Mouse (Mus musculus): ENCODE measurements around the gene 4933402N03Rik. TPM values are rescaled to one million over a fixed set of nuclear protein-coding genes. Genes with fewer than 3 reads are reported as not detected.

4933402N03Rik gene
- total RNA-seq (2021), result not detected
- long read RNA-seq, experiment 1, result 0 reads
- long read RNA-seq, experiment 2, result 0 reads

DNA sequence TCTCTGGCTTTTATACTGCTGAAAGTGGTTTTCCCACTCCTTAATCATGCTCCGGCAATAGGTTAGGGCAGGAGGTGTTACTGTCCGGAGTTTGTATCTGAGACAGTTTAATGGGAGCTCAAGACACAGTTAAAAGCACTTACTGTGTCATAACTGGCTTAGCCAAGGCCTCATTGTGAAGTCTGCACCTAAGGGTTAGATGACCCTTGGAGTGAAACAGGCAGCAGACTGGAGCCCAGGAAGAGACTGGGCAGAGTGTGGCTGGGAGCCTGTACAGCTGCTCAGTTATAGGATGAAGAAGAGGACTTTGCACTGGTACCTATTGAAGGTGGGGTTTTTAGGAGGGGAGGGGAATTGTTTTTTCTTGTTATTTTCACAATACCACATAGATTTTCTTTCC lies at the start of gene 4933402N03Rik:
4933402N03Rik (minus strand) TSS at position 101 of the 400 bp plus-strand sequence.
- DNase-seq, result no peak

GRCm38 (mm10) chr7:131187996-131188395 lies 41.9 kb upstream of the 4933402N03Rik start:
- no peak for DNase-seq

GRCm38 (mm10) chr7:131187047-131187446 lies 40.9 kb upstream of the 4933402N03Rik start:
- DNase-seq, result no peak

GRCm38 (mm10) chr7:131184339-131184738 lies 38.2 kb upstream of the 4933402N03Rik start:
- DNase-seq, result no peak

- no peak for DNase-seq
Measured at GRCm38 (mm10) chr7:131182685-131183084, 36.6 kb upstream of the 4933402N03Rik start.

DNA sequence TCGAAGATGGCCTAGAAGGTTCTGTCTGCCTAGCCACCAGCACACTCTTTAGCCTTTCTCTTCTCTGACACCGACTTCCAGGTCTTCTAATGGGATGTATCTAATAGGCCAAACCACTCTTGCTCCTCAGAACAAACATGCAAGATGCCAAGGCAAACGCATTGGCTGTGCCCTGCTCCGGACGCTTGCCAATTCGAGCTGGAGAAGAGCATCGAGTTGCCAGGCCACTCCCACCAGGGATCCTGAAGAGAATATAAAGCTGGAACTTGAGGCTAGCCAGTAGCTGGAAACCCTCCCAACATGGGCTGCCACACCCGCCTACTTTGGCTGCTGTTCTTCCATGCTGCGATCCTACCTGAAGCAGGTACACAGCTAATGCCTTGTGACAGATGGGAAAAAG lies 28.0 kb upstream of the 4933402N03Rik start, which contains the start of gene 5430419D17Rik:
5430419D17Rik (plus strand) TSS at position 282 of the 400 bp plus-strand sequence.
- DNase-seq, result no peak

DNA sequence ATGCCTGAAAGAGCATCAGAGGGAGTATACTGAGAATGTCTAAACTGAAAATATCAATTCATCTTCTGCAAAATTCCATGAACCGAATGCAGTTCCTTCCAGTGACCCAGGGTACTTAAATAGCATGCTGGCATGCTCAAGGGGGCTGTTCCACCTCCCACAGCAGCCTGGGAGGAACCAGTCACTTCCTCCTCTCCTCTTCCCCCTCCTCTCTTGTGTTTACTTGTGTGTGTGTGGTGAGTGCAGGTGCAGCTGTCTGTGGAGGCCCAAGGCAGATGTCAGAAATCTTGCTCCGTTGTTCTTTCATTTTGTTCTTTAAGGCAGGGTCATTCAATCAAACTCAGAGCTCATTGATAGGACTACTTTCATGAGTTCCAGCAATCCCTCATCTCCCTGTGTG lies 23.0 kb upstream of the 4933402N03Rik start:
- no peak for DNase-seq

- DNase-seq, result no peak
Measured at GRCm38 (mm10) chr7:131167771-131168170, 21.7 kb upstream of the 4933402N03Rik start.

GRCm38 (mm10) chr7:131162251-131162650 lies 16.1 kb upstream of the 4933402N03Rik start:
- DNase-seq, result no peak

- no peak for DNase-seq
Measured at GRCm38 (mm10) chr7:131153044-131153443, 6.9 kb upstream of the 4933402N03Rik start.

GRCm38 (mm10) chr7:131150179-131150578 lies 4.1 kb upstream of the 4933402N03Rik start:
- DNase-seq, result no peak

- no peak for DNase-seq
Measured at GRCm38 (mm10) chr7:131133181-131133580, 12.9 kb downstream of the 4933402N03Rik start.

DNA sequence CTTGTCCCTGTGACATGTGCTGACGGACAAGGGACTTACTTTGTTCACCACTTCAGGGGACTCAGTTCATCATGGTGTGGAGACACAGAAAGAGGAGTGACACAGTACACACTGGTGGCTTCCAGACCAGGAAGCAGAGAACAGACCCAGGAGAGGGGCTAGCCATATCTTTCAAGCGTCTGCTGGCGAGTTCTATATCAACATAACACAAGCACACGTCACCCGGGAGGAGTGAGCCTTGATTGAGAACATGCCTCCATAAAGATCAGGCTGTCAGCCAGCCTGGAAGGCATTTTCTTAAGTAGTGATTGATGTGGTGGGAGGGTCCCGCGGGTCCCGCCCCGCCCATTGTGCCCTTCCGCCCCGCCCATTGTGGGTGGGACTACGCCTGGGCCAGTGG lies 16.1 kb downstream of the 4933402N03Rik start:
- no peak for DNase-seq

- no peak for DNase-seq
Measured at GRCm38 (mm10) chr7:131122210-131122807, 23.8 kb downstream of the 4933402N03Rik start.

- DNase-seq, result no peak
Measured at GRCm38 (mm10) chr7:131114434-131114833, 31.7 kb downstream of the 4933402N03Rik start.

- no peak for DNase-seq
Measured at GRCm38 (mm10) chr7:131113676-131114075, 32.4 kb downstream of the 4933402N03Rik start.

DNA sequence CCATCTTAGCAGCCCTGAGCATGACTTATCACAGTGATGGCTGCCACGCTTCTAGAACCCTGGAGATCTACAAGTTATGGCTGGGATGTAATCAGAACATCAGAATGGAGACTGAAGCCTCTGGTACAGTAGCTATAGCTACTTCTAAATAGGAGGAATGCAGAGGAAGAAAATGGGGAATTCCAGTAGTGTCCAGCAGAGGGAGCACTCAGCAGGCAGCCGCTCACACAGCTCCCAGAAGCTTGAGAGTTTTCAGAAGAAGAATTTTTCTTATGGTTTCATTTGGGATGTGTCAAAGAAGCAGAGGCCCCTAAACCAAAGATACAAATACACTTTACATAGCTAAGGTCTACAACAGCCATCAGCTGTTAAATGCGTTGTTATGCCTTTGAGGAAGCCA lies 33.6 kb downstream of the 4933402N03Rik start:
- DNase-seq, result no peak

Other genes with a start within 250 kb of the 4933402N03Rik start
- gene Htra1, start 210.2 kb downstream of the 4933402N03Rik start, total RNA-seq (2021), result 10 to 100 TPM; 31.9 to 34.9 TPM
- gene Dmbt1, start 114.3 kb downstream of the 4933402N03Rik start, total RNA-seq (2021), result not detected
- gene 5430419D17Rik, start 28.1 kb upstream of the 4933402N03Rik start, total RNA-seq (2021), result not detected
- under 1 TPM; 0.19 to 0.31 TPM for gene Cuzd1, start 176.0 kb upstream of the 4933402N03Rik start, total RNA-seq (2021)
- not detected for gene Fam24b, start 183.2 kb upstream of the 4933402N03Rik start, total RNA-seq (2021)
- gene Fam24a, start 187.6 kb upstream of the 4933402N03Rik start, total RNA-seq (2021), result not detected
- 10 to 100 TPM; 17.4 to 18.5 TPM for gene 2310057M21Rik, start 216.4 kb upstream of the 4933402N03Rik start, total RNA-seq (2021)
- gene Pstk, start 224.8 kb upstream of the 4933402N03Rik start, total RNA-seq (2021), result 10 to 100 TPM; 35.7 to 37.9 TPM

All from gastrocnemius, postnatal 25 days (tissue).